Mouse (Mus musculus): ENCODE data around the gene Dennd1a.

The Dennd1a gene

GRCm38 (mm10) chr2:37881262-37881913 lies 405.8 kb downstream of the Dennd1a start:
- DNase-seq (ENCODE audit: low read depth, low spot score), result no peak

- no peak for DNase-seq (ENCODE audit: low read depth, low spot score)
Measured at GRCm38 (mm10) chr2:37879697-37880096, 407.5 kb downstream of the Dennd1a start.

- DNase-seq (ENCODE audit: low read depth, low spot score), result no peak
Measured at GRCm38 (mm10) chr2:37872791-37873190, 414.4 kb downstream of the Dennd1a start.

- DNase-seq (ENCODE audit: low read depth, low spot score), result no peak
Measured at GRCm38 (mm10) chr2:37869628-37870027, 417.6 kb downstream of the Dennd1a start.

GRCm38 (mm10) chr2:37867387-37867786 lies 419.8 kb downstream of the Dennd1a start:
- DNase-seq (ENCODE audit: low read depth, low spot score), result no peak

- DNase-seq (ENCODE audit: low read depth, low spot score), result no peak
Measured at GRCm38 (mm10) chr2:37857472-37857871, 429.7 kb downstream of the Dennd1a start.

GRCm38 (mm10) chr2:37856955-37857354 lies 430.2 kb downstream of the Dennd1a start:
- DNase-seq (ENCODE audit: low read depth, low spot score), result no peak

- no peak for DNase-seq (ENCODE audit: low read depth, low spot score)
Measured at GRCm38 (mm10) chr2:37855226-37855625, 432.0 kb downstream of the Dennd1a start.

- no peak for DNase-seq (ENCODE audit: low read depth, low spot score)
Measured at GRCm38 (mm10) chr2:37853878-37854435, 433.2 kb downstream of the Dennd1a start.

- no peak for DNase-seq (ENCODE audit: low read depth, low spot score)
Measured at GRCm38 (mm10) chr2:37850626-37851025, 436.6 kb downstream of the Dennd1a start.

- no peak for DNase-seq (ENCODE audit: low read depth, low spot score)
Measured at GRCm38 (mm10) chr2:37849357-37849756, 437.8 kb downstream of the Dennd1a start.

GRCm38 (mm10) chr2:37842719-37843118 lies 444.5 kb downstream of the Dennd1a start:
- DNase-seq (ENCODE audit: low read depth, low spot score), result no peak

- no peak for DNase-seq (ENCODE audit: low read depth, low spot score)
Measured at GRCm38 (mm10) chr2:37842151-37842569, 445.0 kb downstream of the Dennd1a start.

GRCm38 (mm10) chr2:37839922-37840321 lies 447.3 kb downstream of the Dennd1a start:
- no peak for DNase-seq (ENCODE audit: low read depth, low spot score)

- DNase-seq (ENCODE audit: low read depth, low spot score), result no peak
Measured at GRCm38 (mm10) chr2:37838202-37838984, 448.8 kb downstream of the Dennd1a start.

- DNase-seq (ENCODE audit: low read depth, low spot score), result no peak
Measured at GRCm38 (mm10) chr2:37837542-37837941, 449.6 kb downstream of the Dennd1a start.

GRCm38 (mm10) chr2:37836926-37837325 lies 450.3 kb downstream of the Dennd1a start:
- no peak for DNase-seq (ENCODE audit: low read depth, low spot score)

- DNase-seq (ENCODE audit: low read depth, low spot score), result no peak
Measured at GRCm38 (mm10) chr2:37832253-37832652, 454.9 kb downstream of the Dennd1a start.

- no peak for DNase-seq (ENCODE audit: low read depth, low spot score)
Measured at GRCm38 (mm10) chr2:37829758-37830275, 457.4 kb downstream of the Dennd1a start.

- DNase-seq (ENCODE audit: low read depth, low spot score), result no peak
Measured at GRCm38 (mm10) chr2:37823826-37824225, 463.4 kb downstream of the Dennd1a start.

GRCm38 (mm10) chr2:37822122-37822521 lies 465.1 kb downstream of the Dennd1a start:
- no peak for DNase-seq (ENCODE audit: low read depth, low spot score)

GRCm38 (mm10) chr2:37819526-37820152 lies 467.6 kb downstream of the Dennd1a start:
- DNase-seq (ENCODE audit: low read depth, low spot score), result no peak

Measured in brain, embryonic 18.5 days (tissue).